Mouse (Mus musculus) adrenal gland, postnatal 14 days (tissue): ENCODE data around the gene Trarg1. TPM values are rescaled to one million over a fixed set of nuclear protein-coding genes. Genes with fewer than 3 reads are reported as not detected.
A peak's percentile ranks its signal among the peaks of the same experiment; 100 is the strongest.
"Not testable (repeated sequence)": the region's sequence is repeated elsewhere in the genome, so short reads cannot be mapped to it uniquely, and the experiment has no call there.

ENCODE experiments used
- DNase-seq: peaks from one replicate; pipeline ENCODE4 v3.0.0; 2021; ENCODE audit warnings: mixed read lengths
- long read RNA-seq, 2 experiments: library from polyadenylated mRNA; stranded (forward); transcript quantifications; one replicate each; pipeline ENCODE4 v2.0.0; 2021
- total RNA-seq: library from RNA; stranded (reverse); gene quantifications from 2 replicates; pipeline ENCODE4 v1.2.3, GENCODE M21; 2021

Trarg1 gene
- 40.3 and 75.9 TPM in 2 replicates for total RNA-seq
- long read RNA-seq, experiment 1, transcript Trarg1-201 (3 exons, 3,302 nt), result major isoform, 7 of 10 reads
- long read RNA-seq, experiment 1, partial matches to known transcripts, result 0 of 10 reads
- long read RNA-seq, experiment 1, other reads (novel, unspliced or antisense), result 3 of 10 reads
- long read RNA-seq, experiment 2, transcript Trarg1-201 (3 exons, 3,302 nt), result major isoform, 18 of 35 reads
- long read RNA-seq, experiment 2, partial matches to known transcripts, result 17 of 35 reads
- long read RNA-seq, experiment 2, other reads (novel, unspliced or antisense), result 0 of 35 reads

DNA sequence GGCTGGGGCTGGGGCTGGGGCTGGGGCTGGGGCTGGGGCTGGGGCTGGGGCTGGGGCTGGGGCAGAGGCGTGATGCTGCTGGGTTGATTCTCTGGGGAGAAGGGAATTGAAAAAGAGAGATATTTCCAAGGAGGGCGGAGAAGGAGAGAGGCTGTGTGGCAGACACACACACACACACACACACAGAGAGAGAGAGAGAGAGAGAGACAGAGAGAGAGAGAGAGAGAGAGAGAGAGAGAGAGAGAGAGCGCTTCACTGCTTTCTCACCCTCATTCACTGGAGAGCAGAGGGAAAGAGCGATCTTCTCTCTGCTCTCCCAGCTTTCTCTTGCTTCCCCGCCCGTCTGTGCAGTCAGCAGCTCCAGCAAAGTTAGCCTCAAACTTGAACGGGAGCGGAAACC lies at the start of gene Trarg1:
Gene Trarg1 (plus strand): TSS at position 301 of the 400 bp plus-strand sequence.
- DNase-seq, result not testable (repeated sequence)

DNA sequence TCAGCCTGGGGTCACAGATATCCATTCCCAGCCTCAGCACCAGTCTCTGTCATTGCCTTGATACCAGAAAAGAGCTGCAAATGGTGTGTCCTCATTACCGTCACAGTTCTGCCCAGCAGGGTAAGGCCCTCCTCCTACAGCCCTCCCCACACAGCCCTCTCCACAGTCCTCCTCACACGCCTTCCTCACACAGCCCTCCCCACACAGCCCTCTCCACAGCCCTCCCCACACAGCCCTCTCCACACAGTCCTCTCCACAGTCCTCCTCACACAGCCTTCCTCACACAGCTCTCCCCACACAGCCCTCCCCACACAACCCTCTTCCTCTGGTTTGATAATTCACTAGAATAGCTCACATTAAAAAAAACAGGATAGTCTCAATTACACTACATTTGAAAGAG lies 49.6 kb upstream of the Trarg1 start:
- no peak for DNase-seq

DNA sequence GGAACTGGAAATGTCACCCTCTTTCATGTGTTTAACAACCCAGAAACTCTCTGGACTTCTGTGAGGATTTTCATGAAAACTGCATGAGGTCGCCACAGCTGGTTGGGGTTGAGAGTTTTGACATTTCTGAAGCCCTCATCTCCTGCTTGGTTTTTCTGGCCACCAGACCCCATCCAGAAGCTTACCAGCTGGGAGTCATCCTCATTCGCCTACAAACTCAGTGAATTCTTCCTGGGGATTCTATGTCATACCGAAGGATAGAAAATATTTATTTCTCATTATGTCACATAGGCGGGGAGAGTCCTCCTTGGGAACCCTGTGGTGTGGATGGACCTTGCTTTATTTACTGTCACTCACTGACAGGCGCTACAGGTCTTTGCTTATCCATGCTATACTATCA lies 49.1 kb upstream of the Trarg1 start:
- no peak for DNase-seq

- DNase-seq, result peak; percentile 9
Observed at GRCm38 (mm10) chr11:76639269-76639985, 40.2 kb upstream of the Trarg1 start.

DNA sequence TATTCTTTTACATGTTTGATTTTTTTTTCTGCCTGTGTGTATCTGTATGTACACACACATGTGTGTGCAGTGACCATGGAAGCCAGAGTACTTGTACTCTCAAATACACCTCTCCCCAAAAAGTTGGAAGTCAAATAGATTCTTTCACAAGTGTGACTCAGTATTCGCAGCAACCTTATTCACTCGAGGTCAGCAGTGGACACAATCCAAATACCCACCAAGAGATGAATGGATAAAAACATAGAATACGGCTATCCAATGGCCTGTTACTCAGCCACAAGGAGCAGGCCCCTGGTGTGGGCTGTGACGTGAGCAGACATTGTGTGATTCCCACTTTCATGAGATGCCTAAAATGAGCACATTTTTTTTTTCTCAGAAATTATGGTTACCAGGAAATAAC lies 39.4 kb upstream of the Trarg1 start:
- DNase-seq, result peak; percentile 27

- no peak for DNase-seq
Observed at GRCm38 (mm10) chr11:76644257-76644656, 35.4 kb upstream of the Trarg1 start.

DNA sequence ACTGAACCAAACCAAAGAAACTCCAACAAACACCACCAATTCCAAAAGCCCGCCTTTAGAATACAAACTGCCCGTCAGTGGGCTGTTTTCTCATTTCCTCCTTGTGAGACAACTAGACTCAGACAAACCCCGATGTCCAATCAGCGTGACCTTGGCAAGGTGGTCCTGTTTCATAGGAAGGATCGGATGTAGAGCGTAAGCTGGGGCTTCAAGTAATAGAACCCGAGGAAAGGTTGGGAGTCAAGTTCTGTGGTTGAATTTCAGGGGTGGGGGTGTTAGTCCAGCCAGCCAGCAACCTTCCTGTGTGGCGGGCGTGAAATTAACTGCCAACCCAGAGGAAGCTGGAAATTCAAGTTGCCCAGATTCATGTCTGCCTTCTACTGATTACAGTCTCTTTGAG lies 34.6 kb upstream of the Trarg1 start:
- no peak for DNase-seq

GRCm38 (mm10) chr11:76645955-76646354 lies 33.7 kb upstream of the Trarg1 start:
- peak; percentile 92 for DNase-seq

DNA sequence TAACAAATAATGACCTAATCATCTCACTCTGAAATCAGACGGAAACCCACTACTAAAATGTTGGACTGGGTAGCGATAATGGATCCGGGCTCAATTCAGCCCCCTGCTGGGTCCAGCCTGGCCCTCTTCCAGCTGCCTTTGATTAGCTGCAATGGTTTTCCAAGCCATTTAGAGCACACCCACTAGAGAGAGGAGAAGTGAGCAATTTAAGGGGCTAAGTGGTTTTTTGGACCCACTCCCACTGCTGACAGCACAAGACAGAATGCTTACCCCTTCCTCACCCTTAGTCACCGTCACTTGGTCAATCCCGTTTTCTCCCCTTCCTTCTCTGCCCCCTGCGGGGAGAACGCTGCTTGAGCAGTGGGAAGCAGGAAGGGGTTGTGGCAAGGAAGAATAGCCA lies 32.5 kb upstream of the Trarg1 start:
- no peak for DNase-seq

GRCm38 (mm10) chr11:76647500-76647899 lies 32.1 kb upstream of the Trarg1 start:
- peak; percentile 87 for DNase-seq

- no peak for DNase-seq
Observed at GRCm38 (mm10) chr11:76650862-76651560, 28.6 kb upstream of the Trarg1 start.

DNA sequence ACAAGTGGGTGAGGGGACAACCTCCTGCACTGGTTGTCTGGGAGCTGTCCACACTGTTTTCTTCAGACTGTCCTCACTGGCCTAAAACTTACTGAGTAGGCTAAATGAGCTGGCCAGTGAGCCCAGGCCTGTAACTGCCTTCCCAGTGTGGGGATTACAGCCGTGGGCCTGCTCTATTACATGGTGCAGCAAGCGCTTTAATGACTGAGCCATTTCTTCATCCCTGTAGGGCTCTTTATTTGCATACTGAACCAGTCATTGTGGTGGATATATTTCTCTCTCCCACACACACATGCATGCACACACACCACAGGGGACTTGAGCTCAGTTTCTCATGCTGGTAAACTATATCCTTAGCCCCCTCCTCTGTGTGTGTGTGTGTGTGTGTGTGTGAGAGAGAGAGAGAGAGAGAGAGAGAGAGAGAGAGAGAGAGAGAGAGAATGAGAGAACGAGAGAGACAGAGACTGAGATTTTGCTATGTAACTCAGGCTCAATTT lies 26.7 kb upstream of the Trarg1 start:
- no peak for DNase-seq

GRCm38 (mm10) chr11:76655106-76655505 lies 24.5 kb upstream of the Trarg1 start:
- peak; percentile 71 for DNase-seq

DNA sequence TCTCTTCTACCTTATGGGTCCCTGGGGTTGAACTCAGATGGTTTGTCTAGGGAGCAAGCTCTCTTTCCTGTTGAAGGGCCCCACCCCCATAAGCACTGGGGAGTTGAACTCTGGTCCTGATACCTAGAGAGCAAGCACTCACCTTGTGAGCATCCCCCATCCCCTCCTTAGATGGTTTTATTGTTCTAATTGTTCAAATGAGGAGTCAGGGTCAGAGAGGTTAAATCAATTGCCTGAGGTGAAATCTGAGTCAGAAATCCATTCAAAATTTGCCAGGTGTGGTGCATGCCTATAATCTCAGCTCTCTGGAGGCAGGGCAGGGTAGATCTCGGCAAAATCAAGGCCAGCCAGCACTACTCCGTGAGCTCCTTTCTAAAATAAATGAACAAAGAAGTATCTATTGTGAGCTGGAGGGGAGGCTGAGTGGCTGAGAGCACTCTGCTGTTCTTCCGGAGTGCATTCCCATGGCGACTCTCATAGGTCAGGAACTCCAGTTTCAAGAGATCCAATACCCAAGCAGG lies 22.1 kb upstream of the Trarg1 start:
- DNase-seq, result no peak

- DNase-seq, result no peak
Observed at GRCm38 (mm10) chr11:76659138-76659930, 20.3 kb upstream of the Trarg1 start.

- no peak for DNase-seq
Observed at GRCm38 (mm10) chr11:76661790-76662468, 17.7 kb upstream of the Trarg1 start.

DNA sequence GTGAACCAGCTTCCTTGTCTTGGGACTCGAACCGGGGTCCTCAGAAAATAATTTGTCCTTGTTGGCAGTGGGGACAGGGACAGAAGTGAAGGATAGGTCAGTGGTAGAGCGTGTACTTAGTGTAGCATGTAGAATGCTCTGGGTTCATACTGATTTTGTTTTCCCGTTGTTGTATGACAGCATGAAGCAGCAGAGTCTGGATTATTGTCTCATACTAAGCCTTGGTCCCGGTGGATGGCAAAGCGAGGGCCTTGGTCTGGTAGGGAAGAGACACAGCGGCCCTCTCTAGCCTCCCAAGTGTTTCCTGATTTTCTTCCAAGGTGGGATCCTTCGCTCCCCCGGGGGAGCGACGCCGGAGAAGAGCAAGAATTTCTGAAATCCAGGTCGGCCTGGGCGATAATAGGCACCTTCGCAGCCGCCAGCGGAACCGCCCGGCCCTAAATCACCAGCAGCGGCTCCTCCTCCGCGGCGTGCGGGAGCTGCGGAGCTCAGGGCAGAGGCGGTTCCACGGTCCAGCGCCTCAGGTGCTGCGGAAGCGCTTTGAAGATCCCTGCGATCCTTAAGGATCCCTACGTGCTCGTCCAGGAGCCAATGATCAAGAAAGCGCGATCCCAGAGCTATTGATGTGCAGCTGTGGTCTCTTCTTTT lies 13.5 kb upstream of the Trarg1 start:
- DNase-seq, result peak; percentile 22

DNA sequence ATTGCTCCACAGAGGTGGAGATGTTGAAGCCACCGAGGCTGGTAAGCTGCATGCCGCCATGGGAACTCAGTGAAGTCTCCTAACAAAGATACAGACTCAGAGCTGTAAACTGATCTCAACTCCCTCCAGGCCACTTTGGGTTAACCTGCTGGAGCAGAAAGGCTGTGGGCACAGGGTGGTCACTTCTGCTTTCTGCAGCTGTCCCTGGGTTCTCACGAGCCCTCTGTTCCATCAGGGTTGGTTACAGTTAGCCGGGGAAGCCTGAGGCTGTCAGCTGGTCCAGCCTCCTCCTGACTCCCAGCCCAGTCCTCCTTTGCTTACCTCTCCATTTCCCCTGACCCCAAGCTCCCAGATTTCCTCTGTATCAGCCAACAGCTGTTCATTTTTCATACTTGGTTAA lies 11.8 kb upstream of the Trarg1 start:
- DNase-seq, result no peak

DNA sequence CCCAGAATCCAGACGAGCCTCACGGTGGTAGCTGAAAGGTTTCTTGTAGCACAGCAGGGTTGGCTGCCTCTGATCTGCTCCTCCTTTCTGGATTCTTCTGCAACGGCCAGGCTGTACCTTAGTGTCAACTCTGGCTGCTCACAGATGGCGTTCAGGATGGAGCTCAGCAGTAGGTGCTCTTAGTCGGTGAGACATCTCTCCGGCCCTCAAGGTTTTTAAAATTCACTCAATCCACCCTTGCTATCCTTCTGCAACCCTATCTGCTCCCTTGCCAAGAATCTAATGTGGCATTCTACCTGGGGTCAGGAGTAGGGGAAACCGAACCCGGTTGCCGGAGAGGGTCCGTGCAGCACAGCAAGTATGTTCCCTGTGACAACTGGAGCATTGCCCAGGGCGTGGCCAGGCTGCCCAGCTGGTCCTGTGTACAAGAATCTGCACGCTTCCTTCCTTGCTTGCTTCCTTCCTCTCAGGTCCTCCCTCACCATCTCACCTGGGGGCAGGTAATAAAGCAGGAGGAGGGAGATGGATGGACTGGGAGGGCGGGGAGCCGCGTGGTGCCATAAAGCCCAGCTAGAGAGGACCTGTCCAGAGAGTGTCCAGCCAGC lies 7.6 kb upstream of the Trarg1 start, which contains the start of gene Bhlha9:
Gene Bhlha9 (plus strand): TSS at position 600 of the 605 bp plus-strand sequence.
- no peak for DNase-seq
